Mouse (Mus musculus) retina, postnatal 1 day (tissue): ENCODE measurements around the gene Mageb16.

Experiments
- DNase-seq: peaks from one replicate; pipeline ENCODE4 v3.0.0-alpha.2; 2012

Mageb16 gene

DNA sequence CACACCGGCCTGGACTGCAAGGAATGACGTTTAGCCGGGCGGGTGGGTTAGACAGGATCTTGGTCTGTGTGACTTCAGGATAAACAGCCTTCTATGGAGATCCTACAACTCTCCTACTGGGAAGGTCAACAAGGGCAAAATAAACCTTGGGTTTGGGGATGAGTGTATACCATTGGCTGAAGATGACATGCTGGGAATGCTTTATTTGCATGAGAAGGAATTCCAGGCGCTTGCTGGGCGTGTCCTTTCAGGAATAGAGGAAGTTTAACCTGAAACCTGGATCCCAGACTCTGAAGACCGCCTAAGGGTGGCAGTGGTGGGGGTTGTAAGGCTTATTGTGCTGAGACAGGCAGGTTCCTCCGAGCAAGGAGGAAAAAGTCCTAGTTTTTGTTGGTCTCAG is at the start of gene Mageb16:
TSS of gene Mageb16 (minus strand) at position 25 of the 400 bp plus-strand sequence.
- no peak for DNase-seq

DNA sequence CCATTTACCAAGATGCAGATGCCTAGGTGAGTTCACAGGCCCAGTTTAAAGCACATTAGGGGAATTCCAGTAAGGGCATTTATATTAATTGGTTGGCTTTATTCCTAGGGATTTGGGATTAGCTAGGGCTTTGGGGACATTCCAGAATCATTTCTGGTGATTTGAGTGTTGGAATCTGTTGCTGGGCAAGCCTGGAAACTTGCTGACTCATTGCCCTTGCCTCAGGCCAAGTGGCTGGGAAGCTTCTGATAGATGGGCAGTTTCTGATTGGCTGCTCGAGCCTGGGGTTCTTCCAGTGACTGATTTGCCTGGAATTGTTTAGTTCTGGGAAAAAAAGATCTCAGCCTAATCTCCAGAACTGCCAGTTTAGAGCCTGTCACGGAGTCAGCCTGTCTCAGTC is 20.1 kb downstream of the Mageb16 start:
- no peak for DNase-seq

DNA sequence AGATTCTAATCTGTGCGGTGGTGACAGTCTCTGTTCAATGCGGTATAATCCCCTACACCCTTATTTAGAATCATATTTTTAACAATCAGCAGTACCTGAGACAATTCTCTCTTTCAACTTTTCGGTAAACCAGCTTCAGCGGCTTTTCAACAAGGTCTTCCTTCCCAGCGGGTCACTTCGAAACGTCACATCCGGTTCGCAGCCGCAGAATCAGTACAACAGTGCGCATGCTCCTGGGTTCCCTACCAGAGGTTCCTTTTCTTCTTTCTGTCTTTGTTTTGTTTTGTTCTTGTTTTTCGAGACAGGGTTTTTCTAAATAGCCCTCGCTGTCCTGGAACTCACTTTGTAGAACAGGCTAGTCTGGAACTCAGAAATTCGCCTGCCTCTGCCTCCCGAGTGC is 35.8 kb downstream of the Mageb16 start:
- no peak for DNase-seq

DNA sequence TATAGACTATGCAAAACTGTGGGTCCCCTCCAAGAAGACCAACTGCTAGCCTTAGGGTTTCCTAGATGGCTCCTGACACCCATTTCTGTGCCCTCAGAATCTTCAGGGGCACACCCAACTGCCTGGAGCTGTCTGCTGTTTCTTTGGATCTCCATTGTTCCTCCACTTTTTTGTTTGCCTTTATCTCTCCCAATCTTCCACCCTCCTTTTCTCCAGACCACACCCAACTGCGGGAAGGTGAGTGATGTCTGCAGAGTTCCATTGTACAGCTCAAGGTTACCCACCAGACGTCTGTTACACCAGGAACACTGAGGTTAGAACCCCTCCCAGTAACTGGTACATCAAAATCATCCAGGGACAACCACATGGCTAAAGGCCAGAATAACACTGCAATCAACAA is 64.8 kb downstream of the Mageb16 start:
- no peak for DNase-seq
